Mouse (Mus musculus) heart, postnatal 0 days (tissue): Measurements from ENCODE around the gene Pygo2. TPM values are rescaled to one million over a fixed set of nuclear protein-coding genes. Genes with fewer than 3 reads are reported as not detected.
A peak's percentile ranks its signal among the peaks of the same experiment; 100 is the strongest.

Experiments
- ATAC-seq: fragments of 200-750 bp; cut with Nextera tagmentation; 2 replicates; pipeline ENCODE4 v1.8.0; 2017; ENCODE audit warnings: low read depth, moderate number of reproducible peaks, moderate library complexity; ENCODE audit not compliant: insufficient read depth
- DNase-seq: peaks from one replicate; pipeline ENCODE4 v3.0.0-alpha.2; 2016; ENCODE audit warnings: low spot score
- H3K27ac ChIP-seq: fragments of 300-500 bp; sonication (generic); 2 replicates; pipeline ENCODE4 v1.5.1; 2014; ENCODE audit warnings: low read depth, mild to moderate bottlenecking
- H3K27me3 ChIP-seq: fragments of 300-500 bp; sonication (generic); 2 replicates; pipeline ENCODE4 v1.6.1; 2014; ENCODE audit warnings: low read length, mixed read lengths; ENCODE audit not compliant: control insufficient read depth, insufficient read depth
- H3K36me3 ChIP-seq: fragments of 300-500 bp; sonication (generic); replicated peaks from 2 replicates; pipeline ENCODE4 v1.6.1; 2014; ENCODE audit warnings: low read length, mixed read lengths; ENCODE audit not compliant: control insufficient read depth, insufficient read depth
- H3K4me1 ChIP-seq: fragments of 300-500 bp; sonication (generic); 2 replicates; pipeline ENCODE4 v1.6.1; 2014; ENCODE audit warnings: antibody characterized with exemption; ENCODE audit not compliant: control insufficient read depth, insufficient read depth
- H3K4me2 ChIP-seq: fragments of 300-500 bp; sonication (generic); 2 replicates; pipeline ENCODE4 v1.6.1; 2014; ENCODE audit warnings: low read depth, mild to moderate bottlenecking, low read length, moderate library complexity
- H3K4me3 ChIP-seq: fragments of 300-500 bp; sonication (generic); 2 replicates; pipeline ENCODE4 v1.5.1; 2014; ENCODE audit warnings: low read depth, low read length
- H3K9ac ChIP-seq: fragments of 300-500 bp; sonication (generic); replicated peaks from 2 replicates; pipeline ENCODE4 v1.6.1; 2014; ENCODE audit warnings: low read depth, low read length, mixed read lengths
- H3K9me3 ChIP-seq: fragments of 300-500 bp; sonication (generic); replicated peaks from 2 replicates; pipeline ENCODE4 v1.6.1; 2016; ENCODE audit warnings: low read length; ENCODE audit not compliant: control insufficient read depth
- CTCF ChIP-seq: IDR thresholded peaks from 2 replicates; pipeline ENCODE4 v1.5.1; 2016; ENCODE audit warnings: antibody characterized with exemption, control low read depth, low read depth
- EP300 ChIP-seq: IDR thresholded peaks from 2 replicates; pipeline ENCODE4 v1.6.1; 2016; ENCODE audit warnings: antibody characterized with exemption, low read depth
- WGBS: fragments of 180-500 bp; shearing (Covaris S2); extraction: QIAGEN DNeasy Blood & Tissue Kit; methylation state at CpG from one replicate; pipeline ENCODE4 v1.1.7; 2014; 5-methylcytosine and 5-hydroxymethylcytosine counted together
- polyA plus RNA-seq: library from polyadenylated mRNA; unstranded; fragments of >200 nt; fragmentation: Nextera tagmentation; extraction: Ambion mirVana; gene quantifications from 2 replicates; pipeline ENCODE4 v1.2.1, GENCODE M21; 2015
- total RNA-seq: library from RNA; depleted of rRNA; stranded (reverse); fragments of >200 nt; gene quantifications from 2 replicates; pipeline ENCODE4 v1.2.3, GENCODE M21; 2014; ENCODE audit warnings: low replicate concordance

Pygo2 gene
- total and polyA plus RNA-seq, 2 experiments from 2014 or later = 10.4 to 49.8 TPM

DNA sequence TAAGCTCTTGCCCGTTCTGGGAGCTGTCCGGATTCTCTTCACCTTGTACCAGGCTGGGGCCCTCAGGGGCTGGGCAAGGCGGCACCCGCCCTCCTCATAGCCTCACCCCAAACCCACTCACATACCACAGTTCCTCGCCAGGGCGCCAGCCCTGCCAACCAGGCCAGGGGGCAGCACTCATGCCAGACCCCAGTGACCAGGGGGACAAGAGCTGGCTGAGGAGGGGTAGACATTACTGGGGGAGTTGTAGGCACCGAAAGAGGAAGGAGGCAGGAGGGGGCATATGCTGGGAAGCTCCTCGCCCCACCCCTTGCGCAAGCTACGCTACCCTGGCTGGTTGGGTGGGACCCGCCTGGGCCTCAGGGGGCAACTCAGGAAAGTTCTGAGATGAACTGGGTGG, 42.4 kb upstream of the Pygo2 start:
- H3K27ac ChIP-seq = no peak overlapping the region
- no peak for TF ChIP-seq EP300
- TF ChIP-seq CTCF = no peak
- peaks cover 24% of the 10 kb centered on the region for H3K4me1 ChIP-seq
- no peaks in the 10 kb centered on the region for H3K36me3 ChIP-seq
- no peaks in the 10 kb centered on the region for H3K9me3 ChIP-seq
- H3K27me3 ChIP-seq = no peaks in the 10 kb centered on the region
- no peak overlapping the region for H3K4me2 ChIP-seq
- DNase-seq = no peak
- H3K9ac ChIP-seq = no peak overlapping the region
- no peak for ATAC-seq
- 93% methylated on average over 11 of the region's 11 CpGs for WGBS
- no peak overlapping the region for H3K4me3 ChIP-seq

DNA sequence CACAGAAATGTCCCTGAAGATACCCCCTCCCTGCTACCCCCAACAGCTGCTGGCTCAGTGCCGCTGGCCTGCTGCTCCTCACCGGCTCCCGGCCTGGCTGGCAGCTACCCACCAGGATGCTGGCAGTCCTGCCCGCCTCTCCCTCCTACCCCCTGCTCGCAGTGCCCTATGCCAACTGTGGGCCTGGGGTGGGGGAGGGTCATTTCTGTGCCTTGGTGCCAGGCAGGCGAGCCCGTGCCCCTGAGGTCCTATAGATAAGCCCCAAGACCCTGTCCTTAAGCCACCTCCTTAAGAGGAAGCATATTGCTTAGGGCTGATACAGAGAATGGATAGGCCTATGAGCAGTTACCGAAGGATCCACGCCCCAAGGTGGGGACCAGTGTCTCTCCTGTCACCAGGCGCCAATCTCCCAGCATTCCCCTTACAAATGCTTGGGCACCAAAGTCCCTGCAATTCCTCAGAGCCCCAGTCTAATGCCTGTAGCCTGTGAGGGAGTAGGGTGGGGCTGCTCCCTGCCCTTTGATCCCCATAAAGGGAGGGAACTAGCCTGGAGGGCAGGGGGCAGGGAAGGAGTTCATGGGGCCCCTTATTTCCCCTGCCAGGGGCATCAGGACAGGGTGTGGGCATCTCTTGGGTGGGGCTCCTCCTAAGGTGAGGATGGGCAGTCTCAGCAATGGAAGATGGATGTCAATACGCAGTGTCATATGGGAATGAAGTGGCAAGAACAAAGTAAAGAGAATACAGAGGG, 41.7 kb upstream of the Pygo2 start:
- Histone ChIP-seq H3K27ac (no peak overlapping the region), H3K9ac (no peak overlapping the region), H3K36me3 (no peaks in the 10 kb centered on the region), H3K4me2 (no peak overlapping the region), H3K27me3 (no peaks in the 10 kb centered on the region), H3K4me1 (peaks cover 24% of the 10 kb centered on the region), H3K4me3 (no peak overlapping the region), H3K9me3 (no peaks in the 10 kb centered on the region)
- ATAC-seq (no peak), DNase-seq (no peak)
- no peak for TF ChIP-seq EP300
- no peak for TF ChIP-seq CTCF
- 71% methylated on average over 11 of the region's 11 CpGs for WGBS

DNA sequence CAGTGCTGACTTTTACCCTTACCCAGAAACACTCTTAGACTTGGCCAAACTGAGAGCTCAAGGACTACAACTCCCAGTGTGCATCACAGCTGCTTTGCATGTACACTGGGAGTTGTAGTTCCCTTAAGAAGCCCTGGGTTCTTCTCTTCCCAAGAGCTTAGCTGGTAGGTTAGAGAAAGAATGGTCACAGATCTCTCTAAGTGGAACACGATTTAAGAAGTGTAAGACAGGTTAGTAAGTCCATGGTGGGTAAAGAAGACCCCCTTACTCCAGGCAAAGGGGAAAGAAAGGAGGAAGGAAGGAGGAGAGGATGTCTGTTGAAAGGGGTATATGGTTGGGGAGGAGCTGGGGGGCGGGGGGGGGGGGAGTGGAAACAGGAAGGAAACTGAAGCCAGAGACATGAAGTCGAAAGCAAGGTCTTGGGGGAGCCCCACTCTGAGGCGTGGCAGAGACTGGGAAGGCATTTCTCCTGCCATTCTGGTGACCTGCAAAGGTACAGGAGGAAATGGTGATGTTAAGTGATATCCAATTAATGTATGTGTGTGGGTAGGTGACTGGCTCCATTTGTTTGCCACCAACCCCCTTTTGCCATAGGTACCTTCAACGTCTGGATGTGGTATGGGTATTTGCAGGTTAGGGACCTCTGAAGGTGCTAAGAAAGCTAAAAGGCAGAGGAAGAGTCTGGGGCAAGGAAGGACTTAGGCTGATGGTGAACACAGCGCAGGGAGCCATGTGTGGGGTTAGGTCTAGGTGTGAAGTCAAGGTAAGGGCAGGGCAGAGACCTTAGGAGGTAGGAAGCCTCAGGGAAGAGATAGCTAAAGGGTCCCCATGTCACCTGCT, 40.9 kb upstream of the Pygo2 start:
- Histone ChIP-seq H3K9ac (no peak overlapping the region), H3K27ac (no peak overlapping the region), H3K4me3 (no peak overlapping the region), H3K9me3 (no peaks in the 10 kb centered on the region), H3K27me3 (no peaks in the 10 kb centered on the region), H3K36me3 (no peaks in the 10 kb centered on the region), H3K4me1 (peaks cover 24% of the 10 kb centered on the region), H3K4me2 (no peak overlapping the region)
- ATAC-seq (no peak), DNase-seq (peak; percentile 41)
- WGBS = 61% methylated on average over 6 of the region's 6 CpGs
- no peak for TF ChIP-seq EP300
- TF ChIP-seq CTCF = no peak

DNA sequence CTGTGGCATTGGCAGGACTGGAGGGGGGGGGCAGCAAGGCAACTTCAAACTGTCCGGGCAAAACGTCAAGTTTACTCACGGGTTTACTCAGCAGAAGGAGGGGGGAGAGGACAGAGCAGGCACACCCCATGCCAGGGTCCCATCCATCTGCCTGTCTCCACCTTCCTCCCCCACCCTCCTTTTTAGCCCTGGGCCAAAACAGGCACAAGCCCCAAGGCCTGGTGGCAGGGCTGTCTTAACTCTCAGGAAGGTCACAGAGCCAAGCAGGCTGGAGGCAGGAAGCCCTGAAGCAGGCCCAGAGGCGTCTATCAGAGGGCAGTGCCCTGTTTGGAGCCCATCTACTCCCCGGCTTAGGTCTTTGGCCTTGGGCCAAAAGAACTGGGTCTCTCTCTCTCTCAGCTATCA, 39.9 kb upstream of the Pygo2 start:
- WGBS = 26% methylated on average over 5 of the region's 5 CpGs
- no peaks in the 10 kb centered on the region for H3K36me3 ChIP-seq
- no peak for ATAC-seq
- peak overlapping the region; percentile 84 for H3K27ac ChIP-seq
- no peaks in the 10 kb centered on the region for H3K9me3 ChIP-seq
- H3K4me1 ChIP-seq = peaks cover 26% of the 10 kb centered on the region
- no peaks in the 10 kb centered on the region for H3K27me3 ChIP-seq
- DNase-seq = no peak
- TF ChIP-seq CTCF = no peak
- no peak for TF ChIP-seq EP300
- no peak overlapping the region for H3K9ac ChIP-seq
- no peak overlapping the region for H3K4me3 ChIP-seq
- peak overlapping the region; percentile 100 for H3K4me2 ChIP-seq

DNA sequence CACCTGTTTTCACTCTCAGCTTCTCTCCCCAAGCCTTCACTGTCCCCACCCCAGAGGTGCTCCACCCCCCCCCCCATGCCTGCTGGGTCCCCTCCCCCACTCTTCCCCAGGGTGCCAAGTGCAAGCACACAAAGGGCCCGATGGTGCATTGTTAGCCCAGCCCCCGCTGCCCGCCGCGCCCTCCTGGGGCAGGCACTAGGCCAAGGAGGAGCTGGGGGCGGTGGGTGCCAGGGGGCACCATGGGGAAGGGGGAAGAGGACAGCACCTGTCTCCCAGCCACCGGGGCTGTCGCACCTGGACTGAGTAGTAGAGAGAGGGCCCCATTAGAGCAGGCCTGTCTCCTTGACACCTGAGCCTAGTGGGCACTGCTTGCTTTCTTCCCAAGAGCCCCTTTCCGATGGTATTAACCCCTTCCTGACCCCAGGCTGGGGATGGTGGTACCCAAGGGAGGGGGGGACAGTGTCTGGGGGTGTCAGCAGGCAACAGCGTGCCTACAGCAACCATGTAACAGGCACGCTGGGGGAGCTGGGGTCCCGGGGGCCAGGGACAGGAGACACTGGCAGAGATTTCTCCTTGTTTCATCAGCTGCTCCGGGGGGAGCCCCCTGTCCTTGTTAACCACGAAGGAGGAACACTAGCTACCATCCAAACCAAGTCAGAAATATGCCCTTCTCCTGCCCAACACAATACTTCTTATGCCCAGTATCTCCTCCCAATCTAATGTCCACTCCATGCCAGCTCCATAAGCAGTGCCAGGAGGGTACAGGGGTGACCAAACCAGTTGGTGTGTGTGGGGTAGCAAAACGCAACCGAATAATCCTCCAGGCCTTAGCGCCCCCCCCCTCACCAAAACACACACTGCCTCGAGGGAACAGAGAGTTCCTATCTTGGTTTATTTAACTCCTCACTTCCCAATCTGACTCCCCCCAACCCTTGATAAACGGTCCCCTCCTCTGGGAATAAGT, 39.0 kb upstream of the Pygo2 start:
- Histone ChIP-seq H3K9ac (peak overlapping the region; percentile 69), H3K27me3 (no peaks in the 10 kb centered on the region), H3K36me3 (no peaks in the 10 kb centered on the region), H3K9me3 (no peaks in the 10 kb centered on the region), H3K4me2 (peak overlapping the region; percentile 100), H3K4me1 (peaks cover 34% of the 10 kb centered on the region), H3K27ac (peak overlapping the region; percentile 84), H3K4me3 (peak overlapping the region; percentile 78)
- ATAC-seq (no peak), DNase-seq (no peak)
- no peak for TF ChIP-seq EP300
- TF ChIP-seq CTCF = no peak
- 22% methylated on average over 18 of the region's 19 CpGs for WGBS
